Mouse (Mus musculus) heart, postnatal 36 days (tissue): ENCODE results near the gene Camta1. TPM values are rescaled to one million over a fixed set of nuclear protein-coding genes. Genes with fewer than 3 reads are reported as not detected.

ENCODE experiments used
- DNase-seq, 2 experiments: peaks; one replicate each; pipeline ENCODE4 v3.0.0; 2021 to 2022
- intact Hi-C: fragments of 180-260 bp; cut with DNase I; formaldehyde crosslinking; loops from one replicate; pipeline ENCODE4 v1.15.1; 2025
- total RNA-seq, 2 experiments: library from RNA; stranded (reverse); gene quantifications; 2 replicates each; pipeline ENCODE4 v1.2.3; 2021

Gene Camta1
- total RNA-seq, 2 experiments from 2014 or later: 217 to 218 TPM

- DNase-seq: no peak
- intact Hi-C loops: loop anchor here (1.0 to 2.0 kb wide), 3 partner anchors 37 to 69 kb away; partner anchors contain the start of gene Dnajc11
Measured at GRCm38 (mm10) chr4:151863511-151863910, 1.8 kb upstream of the Camta1 start.

- peak; percentile 100 for DNase-seq
Measured at GRCm38 (mm10) chr4:151861471-151861805, 238 bp downstream of the Camta1 start.

GRCm38 (mm10) chr4:151860441-151861331 is 990 bp downstream of the Camta1 start:
- intact Hi-C loops: no loop called here
- DNase-seq: peak; percentile 28 to 59

More at GRCm38 (mm10) chr4:151861471-151861805, 238 bp downstream of the Camta1 start:
- intact Hi-C loops: no loop called here

- DNase-seq: no peak
- intact Hi-C loops: loop anchor here (2.0 to 10.0 kb wide), 3 partner anchors 376 to 702 kb away; no protein-coding TSS in a partner anchor
Measured at GRCm38 (mm10) chr4:151859275-151859674, 2.4 kb downstream of the Camta1 start.

- DNase-seq: no peak
- intact Hi-C loops: loop anchor here (1.0 to 10.0 kb wide), 3 partner anchors 75 to 519 kb away; no protein-coding TSS in a partner anchor
Measured at GRCm38 (mm10) chr4:151853949-151854348, 7.7 kb downstream of the Camta1 start.

- DNase-seq: peak; percentile 58 to 59
- intact Hi-C loops: loop anchor here (10.0 kb wide), 1 partner anchor 516 kb away; no protein-coding TSS in a partner anchor
Measured at GRCm38 (mm10) chr4:151851179-151851578, 10.5 kb downstream of the Camta1 start.

GRCm38 (mm10) chr4:151842591-151842990 is 19.1 kb downstream of the Camta1 start:
- intact Hi-C loops: no loop called here
- no peak for DNase-seq

GRCm38 (mm10) chr4:151838518-151838917 is 23.2 kb downstream of the Camta1 start:
- intact Hi-C loops: no loop called here
- no peak for DNase-seq

GRCm38 (mm10) chr4:151835860-151836259 is 25.8 kb downstream of the Camta1 start:
- intact Hi-C loops: no loop called here
- DNase-seq: no peak

- intact Hi-C loops: no loop called here
- no peak for DNase-seq
Measured at GRCm38 (mm10) chr4:151834536-151834935, 27.1 kb downstream of the Camta1 start.

- intact Hi-C loops: no loop called here
- no peak for DNase-seq
Measured at GRCm38 (mm10) chr4:151833940-151834449, 27.7 kb downstream of the Camta1 start.

- no peak for DNase-seq
- intact Hi-C loops: no loop called here
Measured at GRCm38 (mm10) chr4:151827840-151828239, 33.8 kb downstream of the Camta1 start.

- DNase-seq: no peak
- intact Hi-C loops: no loop called here
Measured at GRCm38 (mm10) chr4:151827356-151827755, 34.3 kb downstream of the Camta1 start.

GRCm38 (mm10) chr4:151823963-151824362 is 37.7 kb downstream of the Camta1 start:
- intact Hi-C loops: no loop called here
- DNase-seq: peak; percentile 19 to 29

- DNase-seq: no peak
Measured at GRCm38 (mm10) chr4:151822986-151823385, 38.7 kb downstream of the Camta1 start.

GRCm38 (mm10) chr4:151817981-151818766 is 43.5 kb downstream of the Camta1 start:
- intact Hi-C loops: no loop called here
- no peak for DNase-seq

More at GRCm38 (mm10) chr4:151822986-151823385, 38.7 kb downstream of the Camta1 start:
- intact Hi-C loops: no loop called here

GRCm38 (mm10) chr4:151813711-151814110 is 48.0 kb downstream of the Camta1 start:
- intact Hi-C loops: no loop called here
- DNase-seq: no peak

GRCm38 (mm10) chr4:151805685-151806084 is 56.0 kb downstream of the Camta1 start:
- no peak for DNase-seq
- intact Hi-C loops: no loop called here

GRCm38 (mm10) chr4:151805046-151805445 is 56.6 kb downstream of the Camta1 start:
- no peak for DNase-seq
- intact Hi-C loops: no loop called here

GRCm38 (mm10) chr4:151804208-151804607 is 57.5 kb downstream of the Camta1 start:
- intact Hi-C loops: no loop called here
- DNase-seq: no peak

- intact Hi-C loops: no loop called here
- no peak for DNase-seq
Measured at GRCm38 (mm10) chr4:151798630-151799029, 63.0 kb downstream of the Camta1 start.
